Mouse (Mus musculus): ENCODE measurements around the gene Foxo4.

Foxo4 gene

GRCm38 (mm10) chrX:101253952-101254729 lies at the start of gene Foxo4:
Gene Foxo4, plus strand, starts transcription at chrX:101254528.
- DNase-seq (ENCODE audit: low read depth, low spot score), result peak; percentile 90

DNA sequence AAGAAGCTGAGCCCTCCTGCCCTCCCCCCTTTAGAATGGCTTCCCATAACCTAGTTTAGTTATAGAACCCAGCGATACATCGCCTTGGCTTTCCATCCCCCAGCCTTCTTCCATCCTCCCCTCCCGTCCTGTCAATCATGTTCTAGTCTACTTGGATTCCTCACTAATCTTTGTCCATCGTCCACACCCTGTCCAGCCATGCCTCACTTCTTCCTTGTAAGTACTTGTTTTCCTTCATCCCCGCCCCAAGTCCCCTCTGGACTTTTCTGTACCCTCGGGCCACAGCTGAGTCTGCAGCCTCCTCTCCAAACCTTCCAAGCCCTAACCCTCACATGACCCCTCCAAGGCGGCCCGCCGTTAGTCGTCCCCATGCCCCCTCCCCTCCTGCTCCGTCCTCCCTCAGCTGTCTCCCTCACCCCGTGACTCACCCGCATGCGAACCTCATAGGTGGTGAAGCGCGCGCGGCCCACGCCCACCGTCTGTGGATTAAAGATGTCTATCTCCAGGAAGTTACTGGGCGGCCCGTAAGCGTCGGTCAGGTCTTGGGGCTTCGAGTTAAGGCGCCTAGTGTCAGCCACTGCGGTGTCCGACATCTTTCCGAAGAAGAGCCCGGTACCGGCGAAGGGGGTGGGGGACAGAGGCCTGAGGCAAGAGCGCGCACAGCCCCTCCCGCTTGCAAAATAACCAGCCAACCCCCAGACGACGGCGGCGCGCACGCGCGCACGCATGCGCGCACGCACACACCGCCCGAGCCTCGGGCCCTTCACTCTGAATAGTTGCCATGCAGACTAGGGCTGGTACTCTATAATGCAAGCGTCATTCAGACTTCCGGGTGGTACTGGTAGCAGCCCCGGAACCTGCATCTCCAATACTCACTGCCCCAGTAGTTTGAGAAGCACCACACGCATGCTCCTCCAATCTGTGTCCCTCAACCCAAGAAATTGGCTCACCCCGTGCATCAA lies 32.2 kb upstream of the Foxo4 start, which contains the start of gene Snx12:
Gene Snx12 (minus strand): TSS at position 730 of the 962 bp plus-strand sequence.
- DNase-seq (ENCODE audit: low read depth, low spot score), result peak; percentile 95

DNA sequence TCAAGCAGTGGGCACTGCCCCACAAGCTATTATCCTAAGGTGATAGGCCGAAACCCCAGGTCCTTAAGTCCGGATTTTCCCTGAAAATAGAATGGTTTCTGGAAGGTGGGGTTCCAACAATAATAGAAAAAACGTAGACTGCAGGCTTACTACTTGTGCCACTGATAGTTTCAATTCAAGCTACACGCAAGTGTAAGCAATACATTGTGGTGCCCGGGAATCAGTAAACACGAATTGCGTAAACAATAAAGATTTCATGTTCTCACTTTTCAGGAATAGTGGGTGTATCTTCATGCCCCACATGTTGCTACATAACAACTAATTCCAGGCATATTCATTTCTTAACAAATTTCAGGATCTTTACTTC lies 31.5 kb upstream of the Foxo4 start:
- DNase-seq (ENCODE audit: low read depth, low spot score), result no peak

DNA sequence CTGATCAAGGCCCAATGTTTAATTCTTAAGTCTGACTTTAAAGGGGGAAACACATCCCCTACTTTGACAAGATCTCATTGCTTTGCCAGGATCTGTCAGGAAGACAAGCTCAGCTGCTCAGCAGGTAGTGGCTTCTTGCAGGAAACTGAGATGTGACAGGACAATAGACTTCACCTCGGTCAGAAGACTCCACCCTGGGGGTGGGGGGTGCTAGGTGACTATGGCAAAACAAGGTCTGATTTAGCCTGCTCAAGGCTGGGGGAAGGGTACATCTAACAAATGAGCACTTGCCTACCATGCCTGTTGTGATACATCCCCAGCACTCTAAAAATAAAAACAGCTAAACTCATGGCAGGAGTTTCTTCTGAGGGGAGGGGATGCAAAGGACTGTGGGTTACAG lies 9.3 kb upstream of the Foxo4 start:
- no peak for DNase-seq (ENCODE audit: low read depth, low spot score)

DNA sequence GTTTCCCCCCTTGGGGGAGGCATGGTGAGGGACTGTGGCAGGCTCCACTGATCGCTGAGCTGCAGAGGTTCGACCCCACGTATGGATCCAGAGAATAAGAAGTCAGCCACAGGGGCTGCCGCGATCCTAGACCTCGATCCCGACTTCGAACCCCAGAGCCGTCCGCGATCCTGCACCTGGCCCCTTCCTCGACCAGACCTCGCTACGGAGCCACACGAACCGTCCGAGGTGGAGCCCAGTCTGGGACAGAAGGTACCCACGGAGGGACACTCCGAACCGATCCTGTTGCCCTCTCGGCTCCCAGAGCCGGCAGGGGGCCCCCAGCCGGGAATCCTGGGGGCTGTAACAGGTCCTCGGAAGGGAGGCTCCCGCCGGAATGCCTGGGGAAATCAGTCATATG lies 412 bp downstream of the Foxo4 start:
- DNase-seq (ENCODE audit: low read depth, low spot score), result no peak

- peak; percentile 71 for DNase-seq (ENCODE audit: low read depth, low spot score)
Observed at GRCm38 (mm10) chrX:101256603-101257002, 2.3 kb downstream of the Foxo4 start.

DNA sequence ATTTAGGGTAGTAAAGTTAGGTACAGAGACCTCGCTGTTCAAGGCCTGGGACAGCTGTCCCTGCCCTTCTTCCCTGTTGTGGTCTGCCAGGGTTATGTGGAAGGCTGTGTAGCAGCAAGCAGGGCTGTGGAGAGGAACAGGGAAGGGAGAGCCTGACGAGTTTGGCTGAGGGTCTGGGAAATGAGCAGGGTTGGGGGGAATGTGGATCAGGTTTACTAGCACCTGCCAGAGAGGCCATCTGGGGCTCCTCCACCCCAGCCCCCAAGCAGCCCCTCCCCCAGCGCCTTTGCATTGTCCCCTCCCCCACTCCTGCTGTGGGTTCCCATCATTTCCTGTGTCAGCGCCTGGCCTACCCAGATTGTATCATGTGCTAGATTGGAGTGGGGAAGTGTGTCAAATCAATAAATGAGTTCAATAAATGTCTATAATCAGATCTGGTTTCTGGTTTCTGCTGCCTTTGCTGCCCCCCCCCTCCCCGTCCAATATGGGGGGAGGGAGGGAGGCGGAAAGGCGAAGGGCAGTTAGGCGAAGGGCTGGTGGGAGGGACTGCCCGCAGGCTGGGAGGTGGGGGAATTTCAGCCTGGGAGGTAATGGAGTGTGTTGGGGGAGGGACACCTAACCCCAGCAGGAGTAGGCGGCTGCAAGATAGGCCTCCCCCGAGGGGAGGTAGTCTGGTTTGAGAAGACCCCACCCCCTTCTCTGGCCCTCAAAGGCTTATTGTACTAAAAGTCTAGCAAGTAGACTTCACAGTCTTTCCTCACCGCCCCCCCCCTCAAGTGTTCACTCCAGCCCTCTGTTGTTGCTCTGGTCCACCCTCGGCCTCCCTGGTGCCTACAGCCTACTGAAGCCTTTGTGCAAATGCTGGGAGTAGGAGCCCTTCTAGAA lies 6.4 kb downstream of the Foxo4 start:
- peak; percentile 66 for DNase-seq (ENCODE audit: low read depth, low spot score)

GRCm38 (mm10) chrX:101263892-101264291 lies 9.6 kb downstream of the Foxo4 start, which contains the start of gene Gm614:
Gene Gm614, minus strand, starts transcription at chrX:101263992.
- no peak for DNase-seq (ENCODE audit: low read depth, low spot score)

- DNase-seq (ENCODE audit: low read depth, low spot score), result peak; percentile 38
Observed at GRCm38 (mm10) chrX:101266631-101267030, 12.3 kb downstream of the Foxo4 start.

DNA sequence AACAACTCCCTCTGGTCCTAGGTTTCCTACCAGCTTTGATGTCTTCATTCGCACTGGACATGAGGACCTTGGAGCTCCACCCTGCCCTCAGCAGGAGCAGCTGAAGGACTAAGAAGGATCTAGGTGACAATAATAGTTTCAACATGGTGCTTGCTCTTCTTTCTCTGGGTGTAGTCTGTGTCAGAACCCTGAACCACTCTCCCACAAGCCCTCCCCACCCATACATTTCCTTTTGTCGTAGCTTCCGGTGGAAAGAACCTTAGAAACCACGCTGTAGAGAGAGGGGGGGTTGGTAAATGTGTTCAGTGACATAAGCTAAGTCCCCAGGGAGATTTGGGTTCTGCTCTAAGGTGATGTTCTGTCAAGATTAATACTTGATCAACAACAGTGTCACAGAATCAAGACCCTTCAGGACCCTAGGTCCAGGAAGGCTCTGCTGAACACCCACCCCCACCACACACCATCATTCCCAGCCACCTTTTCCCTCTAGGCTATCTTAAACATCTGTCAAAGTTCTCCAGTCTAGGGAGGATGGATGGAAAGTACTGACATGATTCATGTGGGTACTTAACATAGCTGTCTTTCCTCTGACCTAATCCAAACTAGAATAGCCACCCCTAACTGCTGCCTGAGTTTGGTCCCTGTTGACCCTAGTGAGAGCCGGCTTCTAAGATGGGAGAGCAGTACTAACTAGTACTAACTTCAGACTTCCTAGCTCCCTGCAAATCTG lies 13.9 kb downstream of the Foxo4 start, which contains the start of gene Il2rg:
Gene Il2rg (minus strand): TSS at position 231 of the 730 bp plus-strand sequence.
- DNase-seq (ENCODE audit: low read depth, low spot score), result peak; percentile 91

GRCm38 (mm10) chrX:101268755-101269124 lies 14.4 kb downstream of the Foxo4 start, which contains the start of gene Gm20489:
Gene Gm20489, minus strand, starts transcription at chrX:101269023.
- peak; percentile 35 for DNase-seq (ENCODE audit: low read depth, low spot score)

DNA sequence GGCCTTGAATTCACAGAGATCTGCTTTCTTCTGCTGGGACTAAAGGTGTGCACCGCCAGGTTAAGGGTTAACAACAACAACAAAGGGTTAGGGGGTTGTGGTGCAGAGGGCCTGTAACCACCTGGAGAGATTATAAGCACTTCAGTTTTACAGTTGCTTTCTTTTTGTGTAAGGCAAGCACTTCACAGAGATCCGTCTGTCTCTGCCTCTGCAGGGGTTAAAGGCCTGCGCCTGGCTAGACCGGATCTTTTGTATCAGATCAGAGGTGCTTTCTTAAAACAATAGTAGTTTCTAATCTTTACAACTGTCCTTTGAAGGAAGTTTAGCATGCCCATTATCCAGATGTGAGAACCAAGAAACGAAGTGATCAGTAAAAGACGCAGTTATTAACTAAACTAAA lies 19.1 kb downstream of the Foxo4 start:
- DNase-seq (ENCODE audit: low read depth, low spot score), result peak; percentile 58

GRCm38 (mm10) chrX:101273875-101274738 lies 19.8 kb downstream of the Foxo4 start, which contains the start of gene Med12:
Gene Med12, plus strand, starts transcription at chrX:101274030.
- peak; percentile 91 for DNase-seq (ENCODE audit: low read depth, low spot score)

GRCm38 (mm10) chrX:101282813-101283212 lies 28.5 kb downstream of the Foxo4 start:
- DNase-seq (ENCODE audit: low read depth, low spot score), result no peak

DNA sequence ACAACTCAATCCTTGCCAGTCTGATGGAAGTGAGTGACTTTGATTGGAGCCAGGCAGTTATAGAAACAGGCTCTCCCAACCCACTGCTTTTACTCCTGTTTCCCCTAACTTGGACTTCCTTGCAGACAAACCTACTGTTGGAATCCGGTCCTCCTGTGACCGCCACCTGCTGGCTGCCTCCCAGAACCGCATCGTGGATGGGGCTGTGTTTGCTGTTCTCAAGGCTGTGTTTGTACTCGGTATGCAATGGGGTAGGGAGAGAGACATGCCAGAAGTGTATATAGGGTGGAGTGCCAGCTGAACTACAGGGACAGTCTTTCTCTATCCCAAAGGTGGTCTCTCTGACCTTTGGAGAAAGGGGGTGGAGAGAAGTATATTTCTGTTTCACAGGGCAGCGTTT lies 31.2 kb downstream of the Foxo4 start:
- peak; percentile 63 for DNase-seq (ENCODE audit: low read depth, low spot score)

- no peak for DNase-seq (ENCODE audit: low read depth, low spot score)
Observed at GRCm38 (mm10) chrX:101285953-101286670, 31.8 kb downstream of the Foxo4 start.

DNA sequence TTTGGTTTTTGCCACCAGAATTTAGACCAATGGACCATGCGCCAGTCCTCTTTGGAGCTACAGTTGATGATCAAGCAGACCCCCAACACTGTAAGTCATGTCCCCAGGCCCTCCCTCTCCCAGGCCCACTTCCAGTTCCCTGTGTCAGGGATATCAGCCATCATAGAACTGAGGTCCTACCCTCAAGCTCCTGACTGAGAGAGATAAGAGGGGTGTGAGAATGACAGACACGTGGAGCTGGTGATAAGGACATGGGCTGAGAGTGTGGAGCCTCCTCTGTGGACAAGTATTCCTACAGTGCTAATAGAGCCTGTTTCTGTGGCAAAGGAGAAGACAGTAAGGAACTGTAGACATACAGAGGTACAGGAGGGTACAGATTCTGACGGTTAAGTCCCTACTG lies 33.2 kb downstream of the Foxo4 start:
- DNase-seq (ENCODE audit: low read depth, low spot score), result no peak

DNA sequence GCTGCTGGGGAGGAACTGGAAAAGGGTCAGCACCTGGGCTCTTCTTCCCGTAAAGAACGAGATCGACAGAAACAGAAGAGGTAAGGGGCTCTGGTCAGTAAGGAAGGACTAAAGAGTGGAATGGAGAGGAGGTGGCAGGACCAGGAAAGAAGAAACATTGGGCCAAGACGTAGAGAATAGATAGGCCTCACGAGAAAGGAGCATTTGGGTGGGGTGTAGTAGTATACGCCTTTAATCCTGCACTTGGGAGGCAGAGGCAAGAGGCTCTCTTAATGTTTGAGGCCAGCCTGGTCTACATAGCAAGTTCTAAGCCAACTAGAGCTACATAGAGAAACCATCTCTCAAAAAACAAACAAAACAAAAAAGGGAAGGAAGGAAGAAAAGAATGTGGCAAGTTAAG lies 34.1 kb downstream of the Foxo4 start:
- DNase-seq (ENCODE audit: low read depth, low spot score), result no peak

DNA sequence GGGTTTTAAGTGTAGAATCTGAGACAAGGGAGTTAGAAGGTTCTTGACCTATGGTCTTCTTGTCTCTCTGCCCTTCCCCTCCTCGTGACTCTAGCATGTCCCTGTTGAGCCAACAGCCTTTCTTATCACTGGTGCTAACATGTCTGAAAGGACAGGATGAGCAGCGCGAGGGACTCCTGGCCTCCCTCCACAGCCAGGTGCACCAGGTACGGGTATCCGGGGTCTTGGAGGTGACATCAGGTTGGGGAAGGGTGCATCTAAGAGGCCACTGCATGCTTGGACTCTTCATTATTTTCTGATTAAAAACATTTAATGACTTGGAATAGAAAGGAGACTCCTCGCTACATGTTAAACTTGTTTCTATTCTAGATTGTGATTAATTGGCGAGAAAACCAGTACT lies 34.7 kb downstream of the Foxo4 start:
- no peak for DNase-seq (ENCODE audit: low read depth, low spot score)
